In the genomic region with DNA sequence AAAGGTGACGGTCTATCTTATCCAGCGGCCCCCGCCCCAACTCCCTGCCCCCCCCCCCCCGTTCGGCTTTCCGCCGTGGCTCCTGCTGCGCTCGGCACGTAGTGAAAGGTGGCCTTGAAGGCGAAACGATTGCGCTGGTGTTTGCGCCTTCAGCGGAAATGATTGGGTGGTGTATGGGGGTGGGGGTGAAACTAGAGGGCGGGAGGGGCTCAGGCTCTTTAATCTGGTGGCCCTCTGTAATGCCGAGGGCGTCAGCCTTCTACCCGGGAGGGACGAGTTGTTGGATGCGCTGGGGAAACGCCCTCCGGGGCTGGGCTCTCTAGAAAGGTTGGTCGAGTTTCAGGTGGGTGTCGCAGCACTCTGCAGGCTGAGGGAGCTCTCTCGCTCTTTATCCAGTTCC, we compare ENCODE assay signal across 8 mouse cellular contexts. TPM values are rescaled to one million over a fixed set of nuclear protein-coding genes. Genes with fewer than 3 reads are reported as not detected.
DNase-seq lines count a peak whose midpoint lies in the region; ATAC-seq and TF ChIP-seq lines count a peak whose summit lies in the region.

No protein-coding gene starts in this region.

- TF ChIP-seq EP300 in heart, adult 2 months (IDR thresholded peaks at IDR 0.05; ENCODE audit: insufficient read depth, low read depth, low read length), result peak; percentile 33; the same call in 1 of the 2 replicates
- TF ChIP-seq EP300 in liver, embryonic 14.5 days (IDR thresholded peaks at IDR 0.05; ENCODE audit: low read depth), result no peak

- ATAC-seq in liver, embryonic 14.5 days (ENCODE audit: insufficient read depth), result peak; percentile 36
- ATAC-seq in stomach, embryonic 16.5 days (ENCODE audit: insufficient read depth, low FRiP score), result peak; percentile 5; the same call in 1 of the 2 replicates

- peak; percentile 15; the same call in 1 of the 2 replicates for TF ChIP-seq CTCF in heart, adult 2 months (IDR thresholded peaks at IDR 0.05)
- 0 out of 2 replicates have a peak, but pooled peaks have one; percentile 5 for TF ChIP-seq CTCF in liver, embryonic 14.5 days (IDR thresholded peaks at IDR 0.05; ENCODE audit: low read depth)

- peak overlapping the region; percentile 99 for H3K9ac ChIP-seq in heart, adult 2 months (ENCODE audit: low read depth, low read length)
- peak overlapping the region; percentile 90 for H3K9ac ChIP-seq in liver, embryonic 14.5 days (replicated peaks)
- peak overlapping the region; percentile 93 for H3K9ac ChIP-seq in stomach, embryonic 16.5 days (ENCODE audit: low read length)

- TF ChIP-seq POLR2A in heart, adult 2 months (IDR thresholded peaks at IDR 0.05; ENCODE audit: insufficient read depth, low read depth, low read length), result peak; percentile 70

- H3K36me3 ChIP-seq in heart, adult 2 months (ENCODE audit: control insufficient read depth, insufficient read depth, low read length), result no peaks in the 10 kb centered on the region; the same call in 1 of the 2 replicates
- H3K36me3 ChIP-seq in liver, embryonic 14.5 days (replicated peaks; ENCODE audit: control insufficient read depth, insufficient read depth, low read depth), result no peaks in the 10 kb centered on the region
- no peaks in the 10 kb centered on the region for H3K36me3 ChIP-seq in stomach, embryonic 16.5 days (ENCODE audit: control insufficient read depth, insufficient read depth, low read length)

- no peaks in the 10 kb centered on the region for H3K27me3 ChIP-seq in heart, adult 2 months (ENCODE audit: control insufficient read depth, insufficient read depth, low read length)
- H3K27me3 ChIP-seq in liver, embryonic 14.5 days (ENCODE audit: control insufficient read depth, insufficient read depth, low read length), result no peaks in the 10 kb centered on the region; the same call in 1 of the 2 replicates
- H3K27me3 ChIP-seq in stomach, embryonic 16.5 days (ENCODE audit: control insufficient read depth, insufficient read depth, low read length), result no peaks in the 10 kb centered on the region

- H3K27ac ChIP-seq in heart, adult 2 months, result peak overlapping the region; percentile 100
- H3K27ac ChIP-seq in liver, embryonic 14.5 days, result peak overlapping the region; percentile 76
- peak overlapping the region; percentile 99 for H3K27ac ChIP-seq in stomach, embryonic 16.5 days (ENCODE audit: low read length)

- H3K4me3 ChIP-seq in heart, adult 2 months, result peak overlapping the region; percentile 86
- H3K4me3 ChIP-seq in liver, embryonic 14.5 days (ENCODE audit: insufficient read depth in 1 of 2, low read depth in 2 of 2, low read length in 2 of 2), result peak overlapping the region; percentile 71 to 97
- peak overlapping the region; percentile 70 for H3K4me3 ChIP-seq in stomach, embryonic 16.5 days (replicated peaks; ENCODE audit: low read length)

- H3K4me2 ChIP-seq in liver, embryonic 14.5 days (ENCODE audit: low read depth), result peak overlapping the region; percentile 97
- peak overlapping the region; percentile 86 for H3K4me2 ChIP-seq in stomach, embryonic 16.5 days (ENCODE audit: low read depth, low read length)

- WGBS in heart, adult 2 months, result under 1% methylated on average over 26 of the region's 26 CpGs
- WGBS in liver, embryonic 14.5 days (ENCODE audit: insufficient replicate concordance), result under 1% methylated on average over 26 of the region's 26 CpGs
- under 1% methylated on average over 24 of the region's 26 CpGs for WGBS in stomach, embryonic 16.5 days

- no peaks in the 10 kb centered on the region for H3K9me3 ChIP-seq in liver, embryonic 14.5 days (ENCODE audit: control insufficient read depth, low read length)
- H3K9me3 ChIP-seq in stomach, embryonic 16.5 days (replicated peaks; ENCODE audit: control insufficient read depth, low read length), result no peaks in the 10 kb centered on the region

- H3K79me2 ChIP-seq in heart, adult 2 months (replicated peaks; ENCODE audit: control insufficient read depth, insufficient read depth, low read length), result peaks cover 9% of the 10 kb centered on the region

- peaks cover 16% of the 10 kb centered on the region for H3K4me1 ChIP-seq in heart, adult 2 months (ENCODE audit: control insufficient read depth, insufficient read depth, low read length)
- H3K4me1 ChIP-seq in liver, embryonic 14.5 days (replicated peaks; ENCODE audit: control insufficient read depth in 2 of 2, insufficient read depth in 2 of 2, low read length in 1 of 2), result peaks cover 15 to 33% of the 10 kb centered on the region in 2 experiments
- peaks cover 47% of the 10 kb centered on the region for H3K4me1 ChIP-seq in stomach, embryonic 16.5 days (ENCODE audit: control insufficient read depth, insufficient read depth, low read length)

- intact Hi-C loops in heart, adult 2 months (cut with DNase I), result loop anchor here (1.0 kb wide), 1 partner anchor 19 kb away; no protein-coding TSS in a partner anchor

- DNase-seq in urinary bladder, adult 18-20 months (ENCODE audit: low spot score in 2 of 2), result peak; percentile 54 to 63
- no peak for DNase-seq in urinary bladder, postnatal 10 days (ENCODE audit: low spot score)
- peak; percentile 67 for DNase-seq in embryo, embryonic 11 days
- DNase-seq in heart, adult 2 months, result peak; percentile 83 to 88
- peak; percentile 79 for DNase-seq in kidney, adult 11 months
- DNase-seq in liver, embryonic 14.5 days (ENCODE audit: low read depth in 3 of 3, low spot score in 3 of 3), result peak in 1 of 3 experiments; percentile 74
- peak; percentile 93 for DNase-seq in naive thymus-derived CD4-positive, alpha-beta T cell, adult 2 months (ENCODE audit: low read depth)

RNA-seq across cellular contexts. Expression of a gene that starts 3.5 kb away (rescaled TPM):
- total RNA-seq in heart, adult 2 months (2021), result 100 to 1,000 TPM; 189 to 204 TPM
- polyA plus RNA-seq in heart, adult 2 months (2012; rRNA removed), result 28.8 and 68.2 TPM in 2 replicates
- polyA plus RNA-seq in liver, embryonic 14.5 days (2012; rRNA removed), result 56.1 and 240 TPM in 2 replicates
- polyA plus RNA-seq in liver, embryonic 14.5 days (2014; fragmentation: Nextera tagmentation; extraction: Ambion mirVana), result 54.3 and 54.7 TPM in 2 replicates
- 117 and 125 TPM in 2 replicates for polyA plus RNA-seq in stomach, embryonic 16.5 days (2015; fragmentation: Nextera tagmentation; extraction: Ambion mirVana)
